Mouse (Mus musculus): Measurements from ENCODE around the gene Cga. TPM values are rescaled to one million over a fixed set of nuclear protein-coding genes. Genes with fewer than 3 reads are reported as not detected.

The Cga gene
- not detected in 2 replicates for polyA plus RNA-seq (2016; fragmentation: Nextera tagmentation; extraction: Ambion mirVana)

GRCm38 (mm10) chr4:34893479-34893878, at the start of gene Cga:
TSS of gene Cga (plus strand) at chr4:34893779.
- Histone ChIP-seq H3K36me3 (no peaks in the 10 kb centered on the region), H3K27me3 (ENCODE audit: low read depth, poor library complexity, severe bottlenecking) (peaks cover 35% of the 10 kb centered on the region), H3K27ac (no peak within 1 kb of the TSS), H3K9me3 (replicated peaks) (no peaks in the 10 kb centered on the region), H3K4me3 (no peak within 1 kb of the TSS), H3K4me1 (peaks cover 6% of the 10 kb centered on the region)
- WGBS, result 72% methylated on average over 1 of the region's 1 CpGs
- no peak for DNase-seq (ENCODE audit: low spot score)

DNA sequence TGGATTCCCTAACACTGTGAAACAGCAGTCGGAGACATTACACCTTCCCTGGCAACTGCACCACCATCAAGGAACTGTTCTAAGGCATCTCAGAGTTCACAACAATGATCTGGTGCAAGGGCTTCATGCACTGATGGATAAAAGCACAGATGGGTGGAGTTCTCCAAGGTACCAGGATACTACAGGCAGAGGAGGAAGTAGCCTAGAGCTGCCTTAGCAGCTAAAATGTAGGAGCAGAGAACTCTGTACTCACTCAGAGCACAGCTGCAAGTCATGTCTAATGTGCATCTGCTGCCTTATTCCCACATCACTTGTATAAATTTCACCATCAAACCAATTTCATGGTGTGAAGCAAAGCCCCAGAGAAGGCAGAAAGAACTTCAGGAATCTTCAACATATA, 49.7 kb upstream of the Cga start:
- no peak overlapping the region for H3K27ac ChIP-seq
- no peak for DNase-seq (ENCODE audit: low spot score)
- no peaks in the 10 kb centered on the region for H3K27me3 ChIP-seq (ENCODE audit: low read depth, poor library complexity, severe bottlenecking)
- peaks cover 23% of the 10 kb centered on the region for H3K36me3 ChIP-seq
- no peaks in the 10 kb centered on the region for H3K4me1 ChIP-seq
- no peaks in the 10 kb centered on the region for H3K9me3 ChIP-seq (replicated peaks)
- WGBS, result 93% methylated on average over 1 of the region's 1 CpGs
- no peak overlapping the region for H3K4me3 ChIP-seq

- no peak overlapping the region for H3K4me3 ChIP-seq
- H3K4me1 ChIP-seq, result no peaks in the 10 kb centered on the region
- no peak overlapping the region for H3K27ac ChIP-seq
- H3K27me3 ChIP-seq (ENCODE audit: low read depth, poor library complexity, severe bottlenecking), result no peaks in the 10 kb centered on the region
- H3K36me3 ChIP-seq, result peaks cover 48% of the 10 kb centered on the region
- H3K9me3 ChIP-seq (replicated peaks), result no peaks in the 10 kb centered on the region
- 93% methylated on average over 6 of the region's 6 CpGs for WGBS
- no peak for DNase-seq (ENCODE audit: low spot score)
These were observed 45.8 kb upstream of the Cga start for GRCm38 (mm10) chr4:34847679-34848309.

DNA sequence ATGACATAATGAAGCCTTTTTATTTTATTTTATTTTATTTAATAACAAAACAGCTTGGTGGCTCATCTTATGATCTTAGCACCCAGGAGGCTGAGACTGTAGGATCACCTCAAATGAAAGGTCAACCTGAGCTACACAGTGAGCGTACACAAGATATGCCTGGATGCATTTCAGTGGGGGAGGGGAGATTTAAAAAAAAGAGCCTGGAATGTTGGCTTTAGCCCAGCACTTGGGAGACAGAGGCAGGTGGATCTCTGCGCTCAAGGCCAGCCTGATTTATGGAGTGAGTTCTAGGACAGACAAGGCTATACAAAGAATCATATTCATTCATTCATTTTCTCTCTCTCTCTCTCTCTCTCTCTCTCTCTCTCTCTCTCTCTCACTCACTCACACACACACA, 43.4 kb upstream of the Cga start:
- H3K27ac ChIP-seq, result no peak overlapping the region
- no peak overlapping the region for H3K4me3 ChIP-seq
- H3K9me3 ChIP-seq (replicated peaks), result no peaks in the 10 kb centered on the region
- peaks cover 63% of the 10 kb centered on the region for H3K36me3 ChIP-seq
- 95% methylated on average over 2 of the region's 2 CpGs for WGBS
- H3K4me1 ChIP-seq, result no peaks in the 10 kb centered on the region
- no peaks in the 10 kb centered on the region for H3K27me3 ChIP-seq (ENCODE audit: low read depth, poor library complexity, severe bottlenecking)
- DNase-seq (ENCODE audit: low spot score), result no peak

DNA sequence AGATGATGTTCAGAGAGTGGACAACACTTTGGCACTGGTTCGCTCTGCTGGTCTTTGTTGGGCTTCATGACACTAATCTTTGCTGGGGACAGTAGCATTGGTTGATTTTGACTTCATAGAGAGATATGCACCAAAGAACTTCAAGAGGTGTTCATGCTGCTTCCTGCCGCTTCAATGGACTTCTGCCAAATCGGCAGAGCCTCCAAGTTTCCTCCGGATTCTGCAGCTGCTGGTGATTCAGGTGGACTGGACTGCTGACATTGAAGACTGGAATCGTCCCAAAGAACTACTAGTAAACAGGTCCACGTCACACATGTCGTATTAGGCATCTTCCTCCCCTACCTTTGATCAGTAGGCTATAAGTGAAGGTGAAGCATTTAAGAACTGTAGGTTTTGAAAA, 41.5 kb upstream of the Cga start:
- no peaks in the 10 kb centered on the region for H3K9me3 ChIP-seq (replicated peaks)
- no peak overlapping the region for H3K27ac ChIP-seq
- no peak for DNase-seq (ENCODE audit: low spot score)
- no peak overlapping the region for H3K4me3 ChIP-seq
- H3K36me3 ChIP-seq, result peaks cover 63% of the 10 kb centered on the region
- no peaks in the 10 kb centered on the region for H3K27me3 ChIP-seq (ENCODE audit: low read depth, poor library complexity, severe bottlenecking)
- H3K4me1 ChIP-seq, result no peaks in the 10 kb centered on the region
- WGBS, result 97% methylated on average over 7 of the region's 7 CpGs

DNA sequence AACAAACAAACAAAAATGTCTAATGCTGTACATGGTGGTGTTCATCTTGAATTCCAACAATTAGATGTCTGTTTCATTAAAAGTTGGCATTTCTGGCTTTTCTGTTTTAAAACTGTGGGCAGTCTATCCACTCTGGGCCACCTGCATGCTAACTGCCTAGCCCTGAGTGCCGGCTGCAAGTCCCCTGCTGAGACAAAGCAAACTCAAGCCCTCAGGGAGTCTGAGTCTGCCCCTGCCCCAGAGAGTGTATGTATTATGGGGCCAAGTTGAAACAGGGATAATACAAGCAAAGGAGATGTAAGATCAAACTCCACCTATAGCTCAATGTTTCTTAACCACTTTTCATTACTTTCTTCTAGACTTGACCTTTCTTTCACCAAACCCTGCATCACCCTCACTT, 37.6 kb upstream of the Cga start:
- no peak for DNase-seq (ENCODE audit: low spot score)
- H3K27ac ChIP-seq, result no peak overlapping the region
- 40% methylated on average over 1 of the region's 1 CpGs for WGBS
- no peak overlapping the region for H3K4me3 ChIP-seq
- no peaks in the 10 kb centered on the region for H3K27me3 ChIP-seq (ENCODE audit: low read depth, poor library complexity, severe bottlenecking)
- peaks cover 43% of the 10 kb centered on the region for H3K36me3 ChIP-seq
- no peaks in the 10 kb centered on the region for H3K9me3 ChIP-seq (replicated peaks)
- H3K4me1 ChIP-seq, result no peaks in the 10 kb centered on the region

GRCm38 (mm10) chr4:34858903-34859302, 34.7 kb upstream of the Cga start:
- no peak for DNase-seq (ENCODE audit: low spot score)
- no peaks in the 10 kb centered on the region for H3K27me3 ChIP-seq (ENCODE audit: low read depth, poor library complexity, severe bottlenecking)
- H3K4me1 ChIP-seq, result no peaks in the 10 kb centered on the region
- 93% methylated on average over 3 of the region's 3 CpGs for WGBS
- no peaks in the 10 kb centered on the region for H3K9me3 ChIP-seq (replicated peaks)
- H3K4me3 ChIP-seq, result no peak overlapping the region
- H3K27ac ChIP-seq, result no peak overlapping the region
- H3K36me3 ChIP-seq, result peaks cover 26% of the 10 kb centered on the region

GRCm38 (mm10) chr4:34859416-34859815, 34.2 kb upstream of the Cga start:
- no peak overlapping the region for H3K27ac ChIP-seq
- H3K36me3 ChIP-seq, result peaks cover 21% of the 10 kb centered on the region
- no peaks in the 10 kb centered on the region for H3K27me3 ChIP-seq (ENCODE audit: low read depth, poor library complexity, severe bottlenecking)
- DNase-seq (ENCODE audit: low spot score), result no peak
- no peaks in the 10 kb centered on the region for H3K4me1 ChIP-seq
- no peak overlapping the region for H3K4me3 ChIP-seq
- 94% methylated on average over 3 of the region's 3 CpGs for WGBS
- no peaks in the 10 kb centered on the region for H3K9me3 ChIP-seq (replicated peaks)

DNA sequence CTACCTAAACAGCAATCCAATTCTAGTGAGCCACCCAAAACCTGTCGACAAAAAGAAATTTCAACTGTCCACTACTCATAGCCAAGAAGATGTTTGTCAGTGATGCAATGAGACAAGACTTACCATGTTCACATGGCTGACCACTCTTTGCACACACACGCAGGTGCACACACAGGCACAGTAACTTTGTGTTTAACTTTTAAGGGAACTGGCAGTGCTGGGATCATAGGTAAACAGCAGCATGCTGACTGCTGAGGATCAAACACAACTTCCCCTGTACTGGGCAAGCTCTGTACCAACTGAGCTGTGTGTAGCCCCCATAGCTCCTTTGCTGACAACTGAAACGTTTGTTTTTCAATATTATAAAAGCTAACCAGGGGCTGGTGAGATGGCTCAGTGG, 32.1 kb upstream of the Cga start:
- no peaks in the 10 kb centered on the region for H3K27me3 ChIP-seq (ENCODE audit: low read depth, poor library complexity, severe bottlenecking)
- H3K4me1 ChIP-seq, result no peaks in the 10 kb centered on the region
- WGBS, result 93% methylated on average over 3 of the region's 3 CpGs

GRCm38 (mm10) chr4:34869813-34870212, 23.8 kb upstream of the Cga start:
- H3K4me3 ChIP-seq, result no peak overlapping the region
- DNase-seq (ENCODE audit: low spot score), result no peak
- H3K27ac ChIP-seq, result no peak overlapping the region
- peaks cover 24% of the 10 kb centered on the region for H3K36me3 ChIP-seq
- H3K4me1 ChIP-seq, result no peaks in the 10 kb centered on the region
- H3K9me3 ChIP-seq (replicated peaks), result no peaks in the 10 kb centered on the region
- WGBS, result 91% methylated on average over 3 of the region's 3 CpGs
- H3K27me3 ChIP-seq (ENCODE audit: low read depth, poor library complexity, severe bottlenecking), result no peaks in the 10 kb centered on the region

More for the DNA sequence above, 32.1 kb upstream of the Cga start:
- Histone ChIP-seq H3K9me3 (replicated peaks) (no peaks in the 10 kb centered on the region), H3K36me3 (peaks cover 21% of the 10 kb centered on the region), H3K4me3 (no peak overlapping the region), H3K27ac (no peak overlapping the region)
- DNase-seq (ENCODE audit: low spot score), result no peak

DNA sequence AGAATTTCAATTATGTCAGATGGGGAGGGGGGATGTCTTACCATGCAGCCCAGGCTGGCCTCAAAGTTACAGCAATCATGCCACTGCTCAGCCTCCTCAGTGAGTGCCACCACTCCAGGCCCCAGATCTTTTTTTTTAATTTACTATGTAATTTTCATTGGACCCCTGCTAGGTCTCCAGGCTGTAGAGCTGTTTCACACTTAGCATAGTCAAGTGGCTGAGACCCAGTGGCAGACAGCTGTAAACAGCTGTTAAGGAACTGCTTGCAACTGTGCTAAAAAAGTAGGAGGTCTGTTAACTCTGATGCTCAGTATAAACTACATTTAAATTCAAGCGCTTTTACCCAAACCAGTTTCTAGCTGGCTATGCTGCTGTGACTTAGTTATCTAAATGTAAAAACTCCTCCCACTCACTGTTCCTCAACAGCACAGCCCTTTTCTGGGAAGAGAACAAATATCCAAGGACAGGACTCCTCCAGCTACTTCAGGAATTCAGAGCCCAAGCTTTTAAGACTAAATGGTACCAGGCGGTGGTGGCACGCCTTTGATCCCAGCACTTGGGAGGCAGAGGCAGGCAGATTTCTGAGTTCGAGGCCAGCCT, 20.6 kb upstream of the Cga start:
- Histone ChIP-seq H3K4me3 (no peak overlapping the region), H3K27me3 (ENCODE audit: low read depth, poor library complexity, severe bottlenecking) (no peaks in the 10 kb centered on the region), H3K36me3 (peaks cover 47% of the 10 kb centered on the region), H3K9me3 (replicated peaks) (no peaks in the 10 kb centered on the region), H3K4me1 (no peaks in the 10 kb centered on the region), H3K27ac (no peak overlapping the region)
- no peak for DNase-seq (ENCODE audit: low spot score)
- 93% methylated on average over 4 of the region's 4 CpGs for WGBS

DNA sequence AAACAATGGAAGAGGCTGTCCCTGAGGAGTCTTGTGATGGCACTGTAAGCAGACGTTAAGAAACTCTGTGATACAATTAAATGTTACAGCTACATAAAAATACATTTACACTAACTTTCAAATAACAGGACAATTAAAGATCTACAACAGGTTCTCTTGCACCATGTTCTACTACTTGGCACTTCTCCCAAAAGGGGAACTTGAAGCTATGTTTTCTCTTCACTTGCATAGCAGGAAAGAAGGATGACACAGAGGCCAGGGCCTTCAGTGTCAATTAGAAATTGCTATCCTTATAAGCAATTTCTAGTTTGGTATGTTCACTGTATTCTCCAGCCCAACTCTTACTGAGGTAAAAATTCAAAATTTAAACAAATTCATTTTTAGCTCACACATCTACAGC, 19.3 kb upstream of the Cga start:
- no peak overlapping the region for H3K4me3 ChIP-seq
- no peak overlapping the region for H3K27ac ChIP-seq
- no peaks in the 10 kb centered on the region for H3K27me3 ChIP-seq (ENCODE audit: low read depth, poor library complexity, severe bottlenecking)
- no peaks in the 10 kb centered on the region for H3K4me1 ChIP-seq
- no peak for DNase-seq (ENCODE audit: low spot score)
- WGBS, result 92% methylated on average over 1 of the region's 1 CpGs
- H3K36me3 ChIP-seq, result peaks cover 59% of the 10 kb centered on the region
- H3K9me3 ChIP-seq (replicated peaks), result no peaks in the 10 kb centered on the region

- Histone ChIP-seq H3K4me3 (peak overlapping the region; percentile 98), H3K4me1 (peaks cover 23% of the 10 kb centered on the region), H3K27ac (no peak overlapping the region), H3K36me3 (peaks cover 41% of the 10 kb centered on the region), H3K9me3 (replicated peaks) (no peaks in the 10 kb centered on the region), H3K27me3 (ENCODE audit: low read depth, poor library complexity, severe bottlenecking) (no peaks in the 10 kb centered on the region)
- WGBS, result 92% methylated on average over 10 of the region's 10 CpGs
- DNase-seq (ENCODE audit: low spot score), result no peak
These were observed 12.5 kb upstream of the Cga start for GRCm38 (mm10) chr4:34880921-34881650.
